Mouse (Mus musculus): ENCODE measurements at regions not wholly inside any gene's neighbourhood (a gene's known extent, or its start where the extent isn't known, plus 50 kb on each side); places are given as distances from the start of the nearest gene placed in this dataset.

- DNase-seq (ENCODE audit: low spot score in 2 of 2) = no peak
These were observed 1364.1 kb upstream of the A1bg start for GRCm38 (mm10) chr15:62286666-62287655.

GRCm38 (mm10) chr15:62284606-62285531 lies 1362.1 kb upstream of the A1bg start:
- DNase-seq (ENCODE audit: low spot score in 2 of 2) = no peak

GRCm38 (mm10) chr15:62283661-62284429 lies 1361.0 kb upstream of the A1bg start:
- DNase-seq (ENCODE audit: low spot score in 2 of 2) = no peak

- DNase-seq (ENCODE audit: low spot score in 2 of 2) = no peak
These were observed 1359.8 kb upstream of the A1bg start for GRCm38 (mm10) chr15:62282646-62283045.

GRCm38 (mm10) chr15:62282116-62282515 lies 1359.3 kb upstream of the A1bg start:
- no peak for DNase-seq (ENCODE audit: low spot score in 2 of 2)

GRCm38 (mm10) chr15:62279526-62279925 lies 1356.7 kb upstream of the A1bg start:
- no peak for DNase-seq (ENCODE audit: low spot score in 2 of 2)

GRCm38 (mm10) chr15:62274818-62275217 lies 1352.0 kb upstream of the A1bg start:
- no peak for DNase-seq (ENCODE audit: low spot score in 2 of 2)

- no peak for DNase-seq (ENCODE audit: low spot score in 2 of 2)
These were observed 1351.2 kb upstream of the A1bg start for GRCm38 (mm10) chr15:62273855-62274488.

- DNase-seq (ENCODE audit: low spot score in 2 of 2) = no peak
These were observed 1349.9 kb upstream of the A1bg start for GRCm38 (mm10) chr15:62272755-62273154.

- DNase-seq (ENCODE audit: low spot score in 2 of 2) = no peak
These were observed 1348.6 kb upstream of the A1bg start for GRCm38 (mm10) chr15:62271428-62271827.

GRCm38 (mm10) chr15:62268189-62268588 lies 1345.4 kb upstream of the A1bg start:
- DNase-seq (ENCODE audit: low spot score in 2 of 2) = no peak

GRCm38 (mm10) chr15:62267536-62267935 lies 1344.7 kb upstream of the A1bg start:
- no peak for DNase-seq (ENCODE audit: low spot score in 2 of 2)

- DNase-seq (ENCODE audit: low spot score in 2 of 2) = no peak
These were observed 1343.2 kb upstream of the A1bg start for GRCm38 (mm10) chr15:62266025-62266424.

- DNase-seq (ENCODE audit: low spot score in 2 of 2) = no peak
These were observed 1342.7 kb upstream of the A1bg start for GRCm38 (mm10) chr15:62265484-62265937.

GRCm38 (mm10) chr15:62264966-62265365 lies 1342.2 kb upstream of the A1bg start:
- DNase-seq (ENCODE audit: low spot score in 2 of 2) = no peak

GRCm38 (mm10) chr15:62264183-62264582 lies 1341.4 kb upstream of the A1bg start:
- DNase-seq (ENCODE audit: low spot score in 2 of 2) = no peak

GRCm38 (mm10) chr15:62262487-62262886 lies 1339.7 kb upstream of the A1bg start:
- no peak for DNase-seq (ENCODE audit: low spot score in 2 of 2)

- DNase-seq (ENCODE audit: low spot score in 2 of 2) = no peak
These were observed 1338.7 kb upstream of the A1bg start for GRCm38 (mm10) chr15:62261520-62261919.

- DNase-seq (ENCODE audit: low spot score in 2 of 2) = no peak
These were observed 1335.8 kb upstream of the A1bg start for GRCm38 (mm10) chr15:62258611-62259010.

- no peak for DNase-seq (ENCODE audit: low spot score in 2 of 2)
These were observed 1335.1 kb upstream of the A1bg start for GRCm38 (mm10) chr15:62257955-62258354.

GRCm38 (mm10) chr15:62257110-62257667 lies 1334.4 kb upstream of the A1bg start:
- no peak for DNase-seq (ENCODE audit: low spot score in 2 of 2)

Data from spleen, postnatal 14 days (tissue).